Comparison of ENCODE assay signal across 10 mouse cellular contexts in the genomic region with DNA sequence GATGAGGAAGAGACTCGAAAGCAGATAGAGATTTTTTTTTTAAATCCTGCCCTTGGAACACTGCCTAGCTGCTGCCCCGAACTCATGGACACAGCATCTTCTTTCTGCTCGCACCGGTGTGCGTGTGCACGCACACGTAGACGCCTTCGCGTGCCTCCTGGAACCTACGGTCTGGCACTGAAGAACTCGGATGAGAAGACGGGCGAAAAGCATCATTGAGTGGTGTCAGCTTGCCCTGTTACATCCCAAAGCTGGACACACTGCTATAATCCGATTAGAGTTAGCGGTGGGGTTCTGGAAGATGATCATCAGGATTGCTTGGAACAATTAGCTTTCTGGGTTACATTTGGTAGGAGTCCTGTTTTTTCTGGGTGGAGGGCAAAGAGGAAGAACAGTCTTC. TPM values are rescaled to one million over a fixed set of nuclear protein-coding genes. Genes with fewer than 3 reads are reported as not detected.
DNase-seq lines count a peak whose midpoint lies in the region; ATAC-seq lines count a peak whose summit lies in the region.
"Had no signal": no experiment of that assay in that cellular context is flagged by ENCODE, and none has a peak within 500 bp of the region (broad histone marks: within the 10 kb centered on the region; RNA-seq: fewer than 3 reads in every experiment).

No protein-coding gene starts in this region.

- no peak for DNase-seq in heart, embryonic 10.5 days (ENCODE audit: low spot score)
- DNase-seq in heart, adult 8-10 months (ENCODE audit: low spot score), result no peak
- DNase-seq in right cerebral cortex, postnatal 10 days (ENCODE audit: low spot score in 2 of 2), result peak; percentile 36 to 61
- DNase-seq in right cerebral cortex, postnatal 25 days, result no peak
- no peak for DNase-seq in adrenal gland, adult 8-10 months
- DNase-seq in thymus, adult 18-20 months, result no peak

- H3K4me2 ChIP-seq in limb, embryonic 13.5 days (replicated peaks), result peak overlapping the region; percentile 58

- no peak overlapping the region for H3K9ac ChIP-seq in limb, embryonic 13.5 days
- H3K9ac ChIP-seq: liver, embryonic 14.5 days had no signal

- H3K9me3 ChIP-seq in heart, embryonic 10.5 days, result no peaks in the 10 kb centered on the region
- H3K9me3 ChIP-seq in limb, embryonic 13.5 days, result no peaks in the 10 kb centered on the region

- ATAC-seq in limb, embryonic 13.5 days (ENCODE audit: low FRiP score, low read depth), result no peak
- ATAC-seq in activated CD4-positive, CD25-positive, alpha-beta regulatory T cell, adult 4 months, result no peak

- no peak overlapping the region for H3K27ac ChIP-seq in heart, embryonic 10.5 days
- H3K27ac ChIP-seq in limb, embryonic 13.5 days, result no peak overlapping the region
- H3K27ac ChIP-seq: liver, embryonic 14.5 days had no signal

- no peaks in the 10 kb centered on the region for H3K36me3 ChIP-seq in heart, embryonic 10.5 days
- no peaks in the 10 kb centered on the region for H3K36me3 ChIP-seq in limb, embryonic 13.5 days

- WGBS in heart, embryonic 10.5 days, result 10% methylated on average over 16 of the region's 16 CpGs
- 7% methylated on average over 16 of the region's 16 CpGs for WGBS in limb, embryonic 13.5 days

- peaks cover 73% of the 10 kb centered on the region for H3K27me3 ChIP-seq in heart, embryonic 10.5 days (ENCODE audit: insufficient read depth, poor library complexity, severe bottlenecking)
- peaks cover 78% of the 10 kb centered on the region for H3K27me3 ChIP-seq in limb, embryonic 13.5 days

- H3K4me3 ChIP-seq in heart, embryonic 10.5 days, result peak overlapping the region; percentile 40; the same call in 1 of the 2 replicates
- H3K4me3 ChIP-seq in limb, embryonic 13.5 days, result peak overlapping the region; percentile 29

- peaks cover 28% of the 10 kb centered on the region for H3K4me1 ChIP-seq in heart, embryonic 10.5 days
- peaks cover 30% of the 10 kb centered on the region for H3K4me1 ChIP-seq in limb, embryonic 13.5 days

RNA-seq across cellular contexts. Expression of gene Cdk5r2, which starts 4.1 kb away (rescaled TPM):
- polyA plus RNA-seq in heart, embryonic 10.5 days (2016; fragmentation: Nextera tagmentation; extraction: Ambion mirVana), result not detected in 2 replicates
- total RNA-seq in heart, adult 8-10 months (2022), result under 1 TPM in 1 of 4 experiments, not detected in 3; 0.09 TPM
- 0.11 TPM in 1 of 2 replicates, not detected in the other for polyA plus RNA-seq in limb, embryonic 13.5 days (2015; fragmentation: Nextera tagmentation; extraction: Ambion mirVana)
- total RNA-seq in adrenal gland, adult 8-10 months (2022), result 1 to 10 TPM; 4.2 to 6.2 (median 6.0) TPM
- polyA plus RNA-seq in activated CD4-positive, CD25-positive, alpha-beta regulatory T cell, adult 4 months (2017; shearing (Covaris generic)), result not detected
- total RNA-seq: heart, postnatal 4 days had no signal

RNA-seq across cellular contexts. Expression of gene Fev, which starts 26.4 kb away (rescaled TPM):
- 1.2 and 1.4 TPM in 2 replicates for polyA plus RNA-seq in heart, embryonic 10.5 days (2016; fragmentation: Nextera tagmentation; extraction: Ambion mirVana)
- total RNA-seq in heart, adult 8-10 months (2022), result not detected
- 0.11 TPM in 1 of 2 replicates, not detected in the other for polyA plus RNA-seq in limb, embryonic 13.5 days (2015; fragmentation: Nextera tagmentation; extraction: Ambion mirVana)
- total RNA-seq in adrenal gland, adult 8-10 months (2022), result 1 to 10 TPM in 3 of 4 experiments, under 1 TPM in 1; 0.93 to 6.3 (median 2.8) TPM
- polyA plus RNA-seq in activated CD4-positive, CD25-positive, alpha-beta regulatory T cell, adult 4 months (2017; shearing (Covaris generic)), result not detected
- total RNA-seq: heart, postnatal 4 days had no signal

RNA-seq across cellular contexts. Expression of gene Cryba2, which starts 34.1 kb away (rescaled TPM):
- polyA plus RNA-seq in heart, embryonic 10.5 days (2016; fragmentation: Nextera tagmentation; extraction: Ambion mirVana), result not detected in 2 replicates
- not detected for total RNA-seq in heart, adult 8-10 months (2022)
- not detected in 2 replicates for polyA plus RNA-seq in limb, embryonic 13.5 days (2015; fragmentation: Nextera tagmentation; extraction: Ambion mirVana)
- 1 to 10 TPM in 3 of 4 experiments, under 1 TPM in 1; 0.56 to 2.1 (median 1.4) TPM for total RNA-seq in adrenal gland, adult 8-10 months (2022)
- not detected for polyA plus RNA-seq in activated CD4-positive, CD25-positive, alpha-beta regulatory T cell, adult 4 months (2017; shearing (Covaris generic))
- total RNA-seq: heart, postnatal 4 days had no signal
- polyA plus RNA-seq: liver, embryonic 14.5 days had no signal

Comparison
In these comparisons a context has a peak if more than half of its experiments do, and no peak if none do; other contexts are left out.
1. DNase-seq: peak in right cerebral cortex, postnatal 10 days (2 of 2); none in heart, embryonic 10.5 days (single experiment), heart, adult 8-10 months (single experiment), right cerebral cortex, postnatal 25 days (single experiment), adrenal gland, adult 8-10 months (single experiment) and thymus, adult 18-20 months (0 of 2).